Mouse (Mus musculus) gastrocnemius, adult 2 months (tissue): ENCODE data around the gene Cacna1e. TPM values are rescaled to one million over a fixed set of nuclear protein-coding genes. Genes with fewer than 3 reads are reported as not detected.

Source experiments
- DNase-seq: peaks from one replicate; pipeline ENCODE4 v3.0.0; 2022
- H3K27ac ChIP-seq: fragments of 200-600 bp; 2 replicates; pipeline ENCODE4 v1.8.1; 2022; ENCODE audit warnings: mild to moderate bottlenecking
- H3K4me3 ChIP-seq: fragments of 200-600 bp; 2 replicates; pipeline ENCODE4 v1.8.1; 2022; ENCODE audit warnings: mild to moderate bottlenecking, moderate library complexity
- CTCF ChIP-seq: fragments of 200-600 bp; IDR thresholded peaks from 2 replicates; pipeline ENCODE4 v1.8.1; 2022; ENCODE audit warnings: antibody characterized with exemption, mild to moderate bottlenecking, moderate library complexity
- intact Hi-C: fragments of 180-260 bp; cut with DNase I; formaldehyde crosslinking; loops from one replicate; pipeline ENCODE4 v1.15.1; 2025
- total RNA-seq, 2 experiments: library from RNA; stranded (reverse); gene quantifications; 2 replicates each; pipeline ENCODE4 v1.2.3; 2021

Gene Cacna1e
- total RNA-seq, 2 experiments from 2014 or later = 0.05 to 0.06 TPM

DNA sequence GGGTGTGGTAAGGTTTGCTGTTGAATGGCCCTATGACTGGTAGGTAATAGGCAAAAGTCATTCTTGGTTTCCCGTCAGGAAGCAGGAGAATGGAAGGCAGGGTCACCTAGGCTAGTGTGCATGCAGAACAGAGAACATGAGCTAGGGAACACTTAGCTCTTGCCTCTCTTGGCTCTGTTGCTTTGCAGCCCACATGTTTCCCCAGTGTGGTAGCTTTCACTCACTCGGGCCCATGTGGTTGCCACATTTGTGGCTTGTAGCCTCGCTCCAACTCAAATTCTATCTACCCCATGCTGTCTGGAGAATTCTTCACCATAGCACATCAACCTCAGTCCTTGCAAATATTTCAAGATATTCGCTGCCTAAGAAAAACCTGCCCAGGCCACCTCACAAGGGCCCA is 354.6 kb downstream of the Cacna1e start:
- no peak for DNase-seq
- no peak overlapping the region for H3K4me3 ChIP-seq
- TF ChIP-seq CTCF = no peak
- H3K27ac ChIP-seq = no peak overlapping the region
- intact Hi-C loops = loop anchor here (10.0 kb wide), 1 partner anchor 195 kb away; no protein-coding TSS in a partner anchor

DNA sequence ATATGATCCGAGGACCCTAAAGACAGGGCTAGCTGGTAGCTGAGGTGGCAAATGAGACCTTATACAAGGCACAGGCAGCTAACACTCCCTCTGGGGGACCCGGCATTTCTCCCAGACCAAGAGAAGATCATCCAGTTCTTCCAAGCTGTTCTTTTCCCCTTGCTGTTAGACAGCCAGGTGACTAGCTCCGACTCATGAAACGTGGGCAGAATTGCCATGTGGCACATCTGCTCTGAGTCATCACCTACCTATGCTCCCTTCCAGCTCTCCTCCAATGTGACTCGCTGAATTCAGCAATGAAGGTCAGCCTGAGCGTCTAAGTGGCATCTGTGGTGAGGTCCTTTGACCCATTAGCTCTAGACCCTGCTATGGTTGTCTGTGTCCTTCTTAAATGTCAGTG is 355.5 kb downstream of the Cacna1e start:
- Histone ChIP-seq H3K4me3 (no peak overlapping the region), H3K27ac (no peak overlapping the region)
- TF ChIP-seq CTCF = no peak
- no peak for DNase-seq
- intact Hi-C loops = no loop called here

DNA sequence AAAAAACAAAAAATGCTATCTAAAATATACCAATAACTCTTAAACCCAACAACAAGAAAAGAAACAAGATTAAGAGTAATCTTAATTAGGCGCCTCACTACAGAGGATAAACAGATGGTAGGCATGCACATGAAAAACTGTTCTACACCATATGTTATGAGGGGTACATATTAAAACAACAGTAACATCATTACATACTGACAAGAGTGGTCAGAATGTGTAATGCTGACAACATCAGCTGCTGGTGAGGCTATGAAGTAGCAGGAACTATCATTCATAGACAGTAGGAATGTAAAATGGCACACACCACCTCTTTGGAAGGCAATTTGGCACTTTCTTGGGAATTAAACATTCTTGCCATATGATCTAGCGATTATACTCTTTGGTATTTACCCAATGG is 363.6 kb downstream of the Cacna1e start:
- intact Hi-C loops = no loop called here
- TF ChIP-seq CTCF = no peak
- DNase-seq = no peak
- Histone ChIP-seq H3K27ac (no peak overlapping the region), H3K4me3 (no peak overlapping the region)

DNA sequence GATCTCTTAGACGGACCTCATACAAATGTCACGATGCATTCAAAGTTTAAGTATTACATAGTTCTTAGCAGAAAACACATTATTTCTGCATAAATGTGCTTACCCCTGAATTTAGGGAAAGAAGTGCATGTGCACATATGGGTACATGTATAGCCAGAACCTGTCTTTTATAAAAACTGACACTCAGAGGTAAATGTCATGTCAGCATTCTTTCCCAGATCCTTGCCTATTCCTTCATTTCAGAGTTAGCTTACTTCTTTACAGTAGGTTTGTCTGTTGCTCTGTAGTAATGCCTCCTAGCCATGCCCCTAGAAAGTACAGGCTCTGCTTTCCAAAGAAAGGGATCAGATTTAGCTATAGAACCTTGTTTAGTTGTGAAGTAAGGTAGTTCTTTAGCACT is 369.0 kb downstream of the Cacna1e start:
- DNase-seq = no peak
- no peak for TF ChIP-seq CTCF
- no peak overlapping the region for H3K4me3 ChIP-seq
- H3K27ac ChIP-seq = no peak overlapping the region
- intact Hi-C loops = no loop called here

DNA sequence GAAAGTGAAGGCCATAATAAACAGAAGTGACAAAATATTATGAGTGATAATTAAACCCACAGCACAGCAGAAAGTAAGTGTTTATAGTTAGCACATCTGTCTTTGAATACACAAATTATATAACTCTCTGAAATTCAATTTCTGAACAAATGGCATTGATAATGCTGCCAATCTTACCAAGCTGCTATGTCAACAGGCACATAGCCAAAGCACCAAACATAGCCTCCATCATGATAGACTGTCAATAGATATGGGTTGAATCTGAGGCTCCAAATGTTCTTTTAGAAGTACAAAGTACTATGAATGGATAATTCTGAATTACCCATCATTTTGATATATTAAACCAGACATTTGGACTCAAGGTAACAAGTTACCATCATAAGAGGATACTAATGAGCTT is 372.6 kb downstream of the Cacna1e start:
- intact Hi-C loops = no loop called here
- no peak overlapping the region for H3K4me3 ChIP-seq
- TF ChIP-seq CTCF = no peak
- no peak for DNase-seq
- no peak overlapping the region for H3K27ac ChIP-seq

DNA sequence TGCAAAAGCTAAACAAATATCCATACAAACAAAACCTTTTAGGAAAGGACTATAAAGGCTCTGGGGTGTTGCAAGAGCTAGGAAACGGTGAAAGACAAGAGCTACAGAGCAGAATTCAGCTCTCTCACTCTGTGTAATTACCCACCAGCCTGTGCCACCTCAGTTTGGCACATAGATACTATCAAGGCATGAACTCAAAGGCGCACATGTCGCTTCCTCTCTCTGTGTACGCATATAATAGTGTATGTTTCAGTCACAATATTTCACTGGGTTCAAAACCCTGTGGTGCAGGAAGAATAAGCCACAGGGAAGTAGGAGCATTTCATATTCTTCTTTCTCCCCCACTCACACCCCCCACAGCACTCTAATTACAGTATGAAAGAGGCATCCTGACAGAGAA is 380.3 kb downstream of the Cacna1e start:
- no peak overlapping the region for H3K27ac ChIP-seq
- TF ChIP-seq CTCF = no peak
- intact Hi-C loops = no loop called here
- H3K4me3 ChIP-seq = no peak overlapping the region
- no peak for DNase-seq

DNA sequence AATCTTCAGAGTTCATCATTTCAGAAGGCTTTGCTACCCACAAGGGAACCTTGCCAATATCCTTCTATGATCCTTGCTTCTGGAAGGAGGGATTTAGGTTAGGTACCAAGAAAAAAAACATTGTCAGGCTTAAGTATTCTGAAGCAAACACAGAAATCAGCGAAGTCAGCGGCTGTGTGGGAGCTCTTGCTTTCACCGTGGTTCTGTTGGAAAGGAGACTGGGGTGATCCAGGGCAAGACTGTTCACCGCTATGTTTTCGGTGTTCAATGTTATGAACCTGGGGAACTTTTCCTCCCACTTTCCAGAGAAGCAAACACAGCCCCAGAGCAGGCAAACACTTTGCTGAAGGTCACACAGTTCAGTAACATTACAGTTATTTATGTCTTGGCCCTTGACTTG is 383.4 kb downstream of the Cacna1e start:
- no peak for DNase-seq
- H3K4me3 ChIP-seq = no peak overlapping the region
- TF ChIP-seq CTCF = no peak
- H3K27ac ChIP-seq = no peak overlapping the region
- intact Hi-C loops = no loop called here

DNA sequence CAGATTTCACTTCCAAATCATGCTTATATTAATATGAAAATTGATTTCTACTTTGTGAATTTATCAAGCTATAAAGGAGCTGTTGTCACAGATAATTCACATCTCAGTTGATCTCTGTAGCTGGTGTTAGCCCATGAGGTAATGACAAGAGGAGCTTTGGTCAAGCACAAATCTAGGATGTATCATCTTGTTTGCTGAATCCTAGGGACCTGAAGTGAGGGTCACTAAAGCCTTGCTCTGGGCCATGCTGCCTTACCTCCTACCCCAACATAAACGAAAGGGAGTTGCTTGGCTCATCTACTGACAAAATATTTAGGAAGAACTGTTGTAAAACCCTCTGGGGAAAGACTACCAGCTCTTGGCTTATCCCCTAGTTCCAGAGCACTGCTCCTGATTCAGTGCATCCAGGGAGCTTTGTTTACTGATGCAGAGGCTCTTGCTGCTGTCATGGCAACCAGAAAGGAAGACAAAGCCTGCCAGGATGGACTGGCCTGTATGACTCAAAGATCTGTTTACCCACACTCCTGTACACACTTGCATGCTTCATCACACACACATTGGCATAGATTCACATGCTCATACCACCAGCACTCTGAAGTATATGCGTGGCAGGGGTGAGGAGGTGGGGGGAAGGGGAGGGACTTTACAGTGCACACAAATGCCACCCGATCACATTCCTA is 384.0 kb downstream of the Cacna1e start:
- H3K27ac ChIP-seq = no peak overlapping the region
- H3K4me3 ChIP-seq = no peak overlapping the region
- intact Hi-C loops = no loop called here
- DNase-seq = no peak
- TF ChIP-seq CTCF = no peak

DNA sequence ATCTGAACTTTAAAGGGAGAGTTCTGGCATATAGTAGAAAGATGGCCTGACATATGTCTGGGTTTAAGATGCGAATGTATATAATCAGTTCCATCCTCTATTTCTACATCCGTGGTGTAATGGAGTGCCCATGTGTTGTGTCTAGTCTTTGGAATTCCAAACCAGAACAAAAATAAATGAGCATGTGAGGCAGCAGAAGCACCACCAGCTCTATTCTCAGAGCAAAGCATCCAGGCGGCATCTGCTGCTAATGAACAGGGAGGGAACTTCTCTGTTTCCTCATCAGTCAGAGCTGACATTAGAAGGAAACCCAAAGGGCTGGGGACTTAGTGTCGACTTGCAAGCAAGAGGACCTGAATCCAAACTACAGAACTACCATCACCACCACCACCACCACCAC is 385.5 kb downstream of the Cacna1e start:
- no peak for DNase-seq
- intact Hi-C loops = no loop called here
- H3K4me3 ChIP-seq = no peak overlapping the region
- no peak for TF ChIP-seq CTCF
- H3K27ac ChIP-seq = no peak overlapping the region

DNA sequence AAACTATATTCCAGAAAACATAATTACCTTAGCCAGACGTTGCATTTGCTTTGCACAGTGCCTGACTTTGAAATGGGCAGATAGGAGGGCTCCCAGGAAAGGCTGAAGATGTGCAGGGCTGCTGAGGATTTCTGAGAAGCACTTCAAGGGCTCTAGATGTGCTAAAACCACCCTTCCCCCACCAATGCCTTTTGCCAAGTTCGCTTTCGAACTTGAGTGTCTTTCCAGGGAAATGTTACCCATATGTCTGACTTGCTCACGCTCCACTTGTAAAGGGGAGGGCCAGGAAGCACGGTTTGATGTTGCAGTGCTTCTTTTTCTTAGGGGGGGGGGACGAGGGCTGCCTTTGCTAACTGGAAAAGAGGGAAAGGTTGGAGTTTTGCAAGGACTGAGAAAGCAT is 393.2 kb downstream of the Cacna1e start:
- intact Hi-C loops = no loop called here

DNA sequence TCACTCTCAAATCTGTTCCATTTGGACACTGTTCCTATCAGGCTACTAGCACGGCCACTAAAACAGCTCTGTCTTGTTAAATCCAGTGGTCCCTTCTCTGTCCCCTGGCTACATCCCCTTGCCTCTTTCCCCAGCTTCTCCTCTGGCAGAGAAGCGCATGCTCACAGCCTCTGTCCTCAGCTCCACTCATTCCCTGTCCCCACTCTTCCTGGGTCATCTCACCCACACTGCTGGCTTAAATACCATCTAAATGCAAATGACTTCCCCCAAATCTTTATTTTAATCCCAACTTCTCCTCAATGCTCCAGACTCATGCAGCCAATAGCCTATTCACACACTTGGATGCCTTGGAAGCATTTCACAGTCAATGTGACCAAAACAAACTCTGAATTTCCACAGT is 407.6 kb downstream of the Cacna1e start:
- Histone ChIP-seq H3K4me3 (no peak overlapping the region), H3K27ac (no peak overlapping the region)
- intact Hi-C loops = no loop called here
- no peak for DNase-seq
- no peak for TF ChIP-seq CTCF

More for the DNA sequence above, 393.2 kb downstream of the Cacna1e start:
- DNase-seq = no peak
- Histone ChIP-seq H3K4me3 (no peak overlapping the region), H3K27ac (no peak overlapping the region)
- TF ChIP-seq CTCF = no peak

DNA sequence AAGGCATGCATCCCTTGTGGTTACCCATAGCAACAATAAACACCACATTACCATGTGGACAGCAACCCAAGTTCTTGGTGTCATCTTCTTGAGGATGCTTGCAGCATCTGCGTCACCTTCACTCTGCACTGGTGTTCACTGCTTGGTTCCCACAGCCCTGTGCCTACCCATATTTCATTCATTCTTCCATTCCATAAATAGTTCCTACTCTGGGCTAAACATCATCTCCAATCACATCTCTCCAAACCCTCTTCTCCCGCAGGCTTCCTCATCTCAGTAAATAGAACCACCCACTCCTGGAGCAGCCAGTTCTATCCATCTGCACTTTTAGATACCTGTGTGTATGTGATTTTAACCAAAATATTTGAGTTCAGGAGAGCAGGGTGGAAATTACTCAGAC is 408.6 kb downstream of the Cacna1e start:
- intact Hi-C loops = no loop called here
- DNase-seq = no peak
- TF ChIP-seq CTCF = no peak
- H3K4me3 ChIP-seq = no peak overlapping the region
- no peak overlapping the region for H3K27ac ChIP-seq

DNA sequence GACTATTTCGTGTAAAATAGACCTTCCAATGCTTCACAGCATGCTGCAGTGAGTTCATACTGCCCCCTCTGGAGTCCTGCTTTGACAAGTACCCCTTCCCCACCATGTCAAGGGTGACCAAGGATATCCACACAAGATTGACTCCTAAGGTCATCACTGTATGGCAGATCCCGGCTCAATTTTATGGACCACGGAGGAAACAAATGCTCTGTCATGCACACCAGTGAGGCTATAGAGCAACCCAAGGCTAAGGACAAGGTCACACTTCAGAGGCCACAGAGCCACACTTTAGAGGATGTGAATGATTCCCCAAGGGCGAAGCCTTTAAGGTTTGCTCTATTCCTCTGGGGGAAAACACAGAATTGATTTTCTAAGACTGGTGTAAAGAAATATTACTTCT is 410.1 kb downstream of the Cacna1e start:
- Histone ChIP-seq H3K27ac (no peak overlapping the region), H3K4me3 (no peak overlapping the region)
- TF ChIP-seq CTCF = no peak
- no peak for DNase-seq
- intact Hi-C loops = no loop called here

DNA sequence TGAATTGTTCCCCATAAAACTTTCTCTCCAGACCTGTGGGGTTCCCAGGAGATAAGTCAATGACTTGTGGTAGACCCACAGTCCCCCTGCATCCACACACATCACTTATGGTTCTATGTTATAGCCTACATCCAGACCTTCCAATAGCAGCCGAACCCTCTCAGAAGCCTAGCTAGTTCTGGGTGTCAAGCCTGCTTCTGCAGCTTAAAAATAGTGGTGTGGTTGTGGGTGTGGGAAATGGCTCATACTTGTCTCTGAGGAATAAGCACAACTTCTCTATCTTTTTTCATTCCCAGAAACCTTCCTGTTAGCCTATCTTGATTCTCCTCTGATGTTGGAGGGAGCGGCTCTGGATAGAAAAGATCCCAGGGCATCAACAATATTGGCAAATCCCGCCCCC is 417.0 kb downstream of the Cacna1e start:
- no peak for TF ChIP-seq CTCF
- no peak overlapping the region for H3K27ac ChIP-seq
- no peak overlapping the region for H3K4me3 ChIP-seq
- intact Hi-C loops = no loop called here
- DNase-seq = no peak
